Mouse (Mus musculus): ENCODE measurements around the gene Catsperz.
"Not testable (repeated sequence)": the region's sequence is repeated elsewhere in the genome, so short reads cannot be mapped to it uniquely, and the experiment has no call there.

Catsperz gene

GRCm38 (mm10) chr19:6922901-6923735, 2.1 kb downstream of the Catsperz start:
- no peak for DNase-seq (ENCODE audit: low spot score)

GRCm38 (mm10) chr19:6921647-6922567, 3.3 kb downstream of the Catsperz start, which contains the start of gene Esrra:
Gene Esrra (minus strand): TSS chr19:6921813.
- peak; percentile 100 for DNase-seq (ENCODE audit: low spot score)

- DNase-seq (ENCODE audit: low spot score): peak; percentile 61
These were observed 4.2 kb downstream of the Catsperz start for GRCm38 (mm10) chr19:6920741-6921636.

GRCm38 (mm10) chr19:6919876-6920740, 5.1 kb downstream of the Catsperz start:
- no peak for DNase-seq (ENCODE audit: low spot score)

- no peak for DNase-seq (ENCODE audit: low spot score)
These were observed 5.7 kb downstream of the Catsperz start for GRCm38 (mm10) chr19:6919431-6919830.

- no peak for DNase-seq (ENCODE audit: low spot score)
These were observed 6.9 kb downstream of the Catsperz start for GRCm38 (mm10) chr19:6918321-6918720.

- DNase-seq (ENCODE audit: low spot score): no peak
These were observed 8.7 kb downstream of the Catsperz start for GRCm38 (mm10) chr19:6916496-6916895.

GRCm38 (mm10) chr19:6915276-6915675, 9.9 kb downstream of the Catsperz start:
- DNase-seq (ENCODE audit: low spot score): no peak

GRCm38 (mm10) chr19:6914540-6914939, 10.6 kb downstream of the Catsperz start:
- DNase-seq (ENCODE audit: low spot score): no peak

GRCm38 (mm10) chr19:6913991-6914390, 11.2 kb downstream of the Catsperz start:
- DNase-seq (ENCODE audit: low spot score): no peak

GRCm38 (mm10) chr19:6913036-6913435, 12.1 kb downstream of the Catsperz start:
- no peak for DNase-seq (ENCODE audit: low spot score)

- no peak for DNase-seq (ENCODE audit: low spot score)
These were observed 12.8 kb downstream of the Catsperz start for GRCm38 (mm10) chr19:6912205-6912970.

GRCm38 (mm10) chr19:6911101-6912074, 13.8 kb downstream of the Catsperz start:
- DNase-seq (ENCODE audit: low spot score): no peak

- not testable (repeated sequence) for DNase-seq (ENCODE audit: low spot score)
These were observed 14.9 kb downstream of the Catsperz start for GRCm38 (mm10) chr19:6910306-6910705.

- peak; percentile 94 for DNase-seq (ENCODE audit: low spot score)
These were observed 15.5 kb downstream of the Catsperz start, which contains the start of the genes Trmt112 and Prdx5 for GRCm38 (mm10) chr19:6909507-6910289. Gene Trmt112 (plus strand): TSS chr19:6909698. Gene Prdx5 (minus strand): TSS chr19:6910106.

- DNase-seq (ENCODE audit: low spot score): no peak
These were observed 16.2 kb downstream of the Catsperz start for GRCm38 (mm10) chr19:6909021-6909420.

GRCm38 (mm10) chr19:6907811-6908540, 17.2 kb downstream of the Catsperz start:
- DNase-seq (ENCODE audit: low spot score): no peak
